Mouse (Mus musculus): ENCODE results near the gene Col19a1.

Col19a1 gene

DNA sequence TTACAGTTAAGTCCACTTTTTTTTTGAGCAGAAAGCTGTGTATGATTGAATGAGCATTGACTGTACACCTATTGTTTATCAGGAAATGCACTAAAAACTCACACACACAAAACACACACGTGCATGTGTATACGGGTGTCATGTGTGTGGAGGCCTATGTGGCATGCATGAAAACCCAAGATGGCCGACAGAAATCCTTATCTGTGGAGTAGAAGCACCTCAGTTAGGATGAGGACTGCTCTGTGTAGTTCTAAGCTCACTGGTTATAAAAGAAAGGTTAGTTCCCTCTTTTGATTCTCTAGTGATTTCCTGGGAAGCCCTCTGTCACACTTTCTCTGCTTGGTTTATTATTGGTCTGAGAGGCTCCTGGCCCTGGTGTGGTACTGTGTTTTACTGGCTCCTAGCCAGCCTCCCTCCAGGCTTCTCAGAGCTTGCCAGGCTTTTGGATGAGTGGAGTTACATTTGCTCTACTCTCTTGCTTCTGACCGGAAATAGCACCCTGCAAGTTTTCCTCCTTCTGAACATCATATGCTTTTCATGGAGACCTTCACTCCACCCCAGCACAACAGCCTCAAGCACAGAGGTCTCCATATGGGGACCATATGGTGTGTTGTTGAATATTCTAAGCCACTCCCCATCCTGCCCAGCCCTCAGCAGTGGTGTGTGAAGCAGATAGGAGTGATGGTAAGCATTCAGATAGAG lies 361.3 kb downstream of the Col19a1 start:
- no peak for DNase-seq

DNA sequence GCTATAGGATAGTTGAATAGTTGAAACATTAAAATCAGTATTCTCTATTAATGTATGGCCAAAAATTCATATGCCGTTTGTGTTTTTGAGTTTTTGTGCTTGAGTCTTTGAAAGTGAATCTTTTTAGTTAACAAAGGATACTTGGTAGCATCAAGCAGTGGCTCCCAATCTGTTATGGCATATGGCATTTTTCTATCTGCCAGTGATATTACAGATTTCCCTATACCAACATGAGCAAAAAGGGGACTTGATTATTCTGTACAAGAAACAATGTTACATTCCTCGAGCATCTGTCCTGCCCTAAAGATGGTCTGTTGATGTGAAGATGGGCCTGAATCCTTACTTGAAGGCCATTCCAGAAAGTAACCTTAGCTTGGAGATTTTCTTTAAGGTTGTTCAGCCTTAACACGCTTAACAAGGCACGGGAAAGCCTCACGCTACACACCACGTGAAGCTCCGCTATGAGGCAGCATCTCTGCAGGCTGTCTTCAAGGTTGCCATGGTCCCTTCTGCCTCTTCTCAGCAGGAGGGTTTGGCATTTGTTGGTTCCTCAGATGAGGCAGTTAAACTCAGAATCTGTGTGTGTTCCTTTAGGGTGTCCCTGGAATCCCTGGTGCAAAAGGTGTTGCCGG lies 364.2 kb downstream of the Col19a1 start:
- DNase-seq = no peak

DNA sequence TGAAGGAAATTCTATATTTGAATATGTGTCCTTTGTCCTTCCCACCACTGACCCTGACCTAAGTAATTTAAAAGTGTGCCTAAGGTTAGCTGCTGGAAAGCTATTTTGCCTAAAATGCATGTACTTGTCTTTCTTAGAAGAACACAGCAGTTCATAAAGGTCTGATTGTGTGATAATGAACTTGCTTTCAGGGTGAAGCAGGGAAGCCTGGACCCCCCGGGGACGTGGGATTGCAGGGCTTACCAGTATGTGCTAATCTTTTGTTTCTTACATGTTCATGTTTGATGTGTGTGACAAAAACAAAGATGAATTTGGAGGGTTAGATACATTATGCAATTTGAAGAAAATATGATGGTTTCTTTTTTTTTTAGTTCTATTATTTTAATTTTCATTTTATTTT lies 365.0 kb downstream of the Col19a1 start:
- no peak for DNase-seq

DNA sequence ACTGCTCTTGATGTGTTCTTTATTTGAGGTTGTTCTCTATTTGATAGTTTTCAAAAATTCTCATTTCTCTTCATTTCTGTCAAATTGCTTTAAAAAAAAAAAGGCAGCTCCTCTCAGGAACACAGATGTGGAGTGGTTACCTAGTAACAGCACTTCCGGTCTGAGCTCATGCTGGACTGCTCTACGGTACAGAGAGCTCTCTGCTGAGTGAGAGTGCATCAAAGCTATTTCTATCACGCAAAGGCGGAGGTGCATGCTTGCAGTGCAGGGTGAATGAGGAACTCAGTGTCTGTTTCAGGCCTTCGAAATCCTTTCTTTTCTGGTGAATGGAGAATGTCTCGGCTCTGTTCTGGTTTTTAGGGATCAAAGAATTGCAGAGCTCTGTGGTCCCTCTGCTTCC lies 368.2 kb downstream of the Col19a1 start:
- DNase-seq = no peak

All from kidney, adult 11 months (tissue).